Mouse (Mus musculus) layer of hippocampus, adult 2 months (tissue): ENCODE data around the gene Alox12e. TPM values are rescaled to one million over a fixed set of nuclear protein-coding genes. Genes with fewer than 3 reads are reported as not detected.
A peak's percentile ranks its signal among the peaks of the same experiment; 100 is the strongest.

Source experiments
- DNase-seq, 2 experiments: peaks; one replicate each; pipeline ENCODE4 v3.0.0; 2022; ENCODE audit warnings: low spot score in 2 of 2
- H3K27ac ChIP-seq: fragments of 200-600 bp; 2 replicates; pipeline ENCODE4 v1.8.1; 2022
- H3K4me3 ChIP-seq: fragments of 200-600 bp; 2 replicates; pipeline ENCODE4 v1.8.1; 2022; ENCODE audit warnings: mild to moderate bottlenecking
- CTCF ChIP-seq: fragments of 200-600 bp; conservative IDR thresholded peaks from 2 replicates; pipeline ENCODE4 v1.8.1; 2022; ENCODE audit warnings: antibody characterized with exemption, mild to moderate bottlenecking, moderate library complexity
- total RNA-seq, 2 experiments: library from RNA; stranded (reverse); gene quantifications; 2 replicates each; pipeline ENCODE4 v1.2.3; 2021

Gene Alox12e
- total RNA-seq, 2 experiments from 2014 or later = not detected

GRCm38 (mm10) chr11:70308296-70308695 is 14.1 kb downstream of the Alox12e start:
- no peak for DNase-seq
- Histone ChIP-seq H3K4me3 (no peak overlapping the region), H3K27ac (no peak overlapping the region)
- TF ChIP-seq CTCF = peak; percentile 54

- TF ChIP-seq CTCF = no peak
- Histone ChIP-seq H3K27ac (no peak overlapping the region), H3K4me3 (no peak overlapping the region)
- no peak for DNase-seq
Observed at GRCm38 (mm10) chr11:70306159-70306558, 16.3 kb downstream of the Alox12e start.

GRCm38 (mm10) chr11:70302293-70302692 is 20.1 kb downstream of the Alox12e start:
- TF ChIP-seq CTCF = no peak
- H3K27ac ChIP-seq = no peak overlapping the region

GRCm38 (mm10) chr11:70297836-70298454 is 24.5 kb downstream of the Alox12e start:
- Histone ChIP-seq H3K27ac (no peak overlapping the region), H3K4me3 (no peak overlapping the region)
- TF ChIP-seq CTCF = no peak
- DNase-seq = no peak

More at GRCm38 (mm10) chr11:70302293-70302692, 20.1 kb downstream of the Alox12e start:
- no peak for DNase-seq
- no peak overlapping the region for H3K4me3 ChIP-seq

- no peak for TF ChIP-seq CTCF
- H3K27ac ChIP-seq = no peak overlapping the region
- DNase-seq = no peak
- H3K4me3 ChIP-seq = no peak overlapping the region
Observed at GRCm38 (mm10) chr11:70297405-70297804, 25.0 kb downstream of the Alox12e start.

- H3K4me3 ChIP-seq = no peak overlapping the region
- DNase-seq = peak; percentile 29 to 63
- TF ChIP-seq CTCF = no peak
- no peak overlapping the region for H3K27ac ChIP-seq
Observed at GRCm38 (mm10) chr11:70293881-70294280, 28.5 kb downstream of the Alox12e start.

- Histone ChIP-seq H3K4me3 (no peak overlapping the region), H3K27ac (no peak overlapping the region)
- no peak for DNase-seq
- TF ChIP-seq CTCF = no peak
Observed at GRCm38 (mm10) chr11:70291235-70291634, 31.2 kb downstream of the Alox12e start.

GRCm38 (mm10) chr11:70289236-70289635 is 33.2 kb downstream of the Alox12e start:
- H3K4me3 ChIP-seq = no peak overlapping the region
- peak in 1 of 2 experiments; percentile 4 for DNase-seq
- H3K27ac ChIP-seq = 0 out of 2 replicates have a peak overlapping the region, but pooled peaks have one; percentile 10
- no peak for TF ChIP-seq CTCF

GRCm38 (mm10) chr11:70288102-70288501 is 34.3 kb downstream of the Alox12e start:
- no peak for TF ChIP-seq CTCF
- Histone ChIP-seq H3K27ac (no peak overlapping the region), H3K4me3 (no peak overlapping the region)
- no peak for DNase-seq

GRCm38 (mm10) chr11:70285686-70286085 is 36.7 kb downstream of the Alox12e start:
- no peak overlapping the region for H3K27ac ChIP-seq
- TF ChIP-seq CTCF = no peak
- no peak for DNase-seq
- no peak overlapping the region for H3K4me3 ChIP-seq

GRCm38 (mm10) chr11:70284757-70285156 is 37.7 kb downstream of the Alox12e start:
- no peak for DNase-seq
- H3K4me3 ChIP-seq = no peak overlapping the region
- no peak overlapping the region for H3K27ac ChIP-seq
- no peak for TF ChIP-seq CTCF

- H3K4me3 ChIP-seq = no peak overlapping the region
- no peak for DNase-seq
- H3K27ac ChIP-seq = no peak overlapping the region
- TF ChIP-seq CTCF = no peak
Observed at GRCm38 (mm10) chr11:70283666-70284065, 38.8 kb downstream of the Alox12e start.

- Histone ChIP-seq H3K4me3 (no peak overlapping the region), H3K27ac (peak overlapping the region; percentile 19; the same call in 1 of the 2 replicates)
- DNase-seq = no peak
- TF ChIP-seq CTCF = no peak
Observed at GRCm38 (mm10) chr11:70280441-70280840, 42.0 kb downstream of the Alox12e start.

GRCm38 (mm10) chr11:70278961-70279360 is 43.5 kb downstream of the Alox12e start:
- no peak overlapping the region for H3K27ac ChIP-seq
- no peak for TF ChIP-seq CTCF
- H3K4me3 ChIP-seq = no peak overlapping the region
- DNase-seq = no peak
